Mouse (Mus musculus) A20 (cell line): ENCODE data around the gene Adcy9.
A peak's percentile ranks its signal among the peaks of the same experiment; 100 is the strongest.

Source experiments
- DNase-seq: peaks from one replicate; pipeline ENCODE4 v3.0.0-alpha.2; 2011; ENCODE audit warnings: low read depth, low spot score

The Adcy9 gene

GRCm38 (mm10) chr16:4420298-4421054, at the start of gene Adcy9:
Gene Adcy9, minus strand, starts transcription at chr16:4420498.
- peak; percentile 82 for DNase-seq

GRCm38 (mm10) chr16:4469599-4470352, 49.5 kb upstream of the Adcy9 start:
- no peak for DNase-seq

- DNase-seq: peak; percentile 50
Measured at GRCm38 (mm10) chr16:4464529-4465089, 44.3 kb upstream of the Adcy9 start.

GRCm38 (mm10) chr16:4457927-4458326, 37.6 kb upstream of the Adcy9 start:
- no peak for DNase-seq

GRCm38 (mm10) chr16:4456391-4456790, 36.1 kb upstream of the Adcy9 start:
- DNase-seq: no peak

GRCm38 (mm10) chr16:4455693-4456092, 35.4 kb upstream of the Adcy9 start:
- no peak for DNase-seq

GRCm38 (mm10) chr16:4454563-4454962, 34.3 kb upstream of the Adcy9 start:
- no peak for DNase-seq

- no peak for DNase-seq
Measured at GRCm38 (mm10) chr16:4449418-4449817, 29.1 kb upstream of the Adcy9 start.

- no peak for DNase-seq
Measured at GRCm38 (mm10) chr16:4448235-4448634, 27.9 kb upstream of the Adcy9 start.

- DNase-seq: no peak
Measured at GRCm38 (mm10) chr16:4446395-4446794, 26.1 kb upstream of the Adcy9 start.

GRCm38 (mm10) chr16:4444378-4444777, 24.1 kb upstream of the Adcy9 start:
- no peak for DNase-seq

GRCm38 (mm10) chr16:4439302-4440066, 19.2 kb upstream of the Adcy9 start:
- peak; percentile 33 for DNase-seq

- no peak for DNase-seq
Measured at GRCm38 (mm10) chr16:4436738-4437137, 16.4 kb upstream of the Adcy9 start.

GRCm38 (mm10) chr16:4435371-4435770, 15.1 kb upstream of the Adcy9 start:
- DNase-seq: no peak

- no peak for DNase-seq
Measured at GRCm38 (mm10) chr16:4431841-4432240, 11.5 kb upstream of the Adcy9 start.

GRCm38 (mm10) chr16:4431013-4431412, 10.7 kb upstream of the Adcy9 start:
- no peak for DNase-seq

- DNase-seq: no peak
Measured at GRCm38 (mm10) chr16:4430232-4430631, 9.9 kb upstream of the Adcy9 start.

GRCm38 (mm10) chr16:4425658-4426234, 5.4 kb upstream of the Adcy9 start:
- DNase-seq: no peak

GRCm38 (mm10) chr16:4423613-4424012, 3.3 kb upstream of the Adcy9 start:
- no peak for DNase-seq

- DNase-seq: no peak
Measured at GRCm38 (mm10) chr16:4422991-4423390, 2.7 kb upstream of the Adcy9 start.

- DNase-seq: no peak
Measured at GRCm38 (mm10) chr16:4419546-4420297, 576 bp downstream of the Adcy9 start.
